Mouse (Mus musculus): ENCODE measurements around the gene Nudt2.

DNA sequence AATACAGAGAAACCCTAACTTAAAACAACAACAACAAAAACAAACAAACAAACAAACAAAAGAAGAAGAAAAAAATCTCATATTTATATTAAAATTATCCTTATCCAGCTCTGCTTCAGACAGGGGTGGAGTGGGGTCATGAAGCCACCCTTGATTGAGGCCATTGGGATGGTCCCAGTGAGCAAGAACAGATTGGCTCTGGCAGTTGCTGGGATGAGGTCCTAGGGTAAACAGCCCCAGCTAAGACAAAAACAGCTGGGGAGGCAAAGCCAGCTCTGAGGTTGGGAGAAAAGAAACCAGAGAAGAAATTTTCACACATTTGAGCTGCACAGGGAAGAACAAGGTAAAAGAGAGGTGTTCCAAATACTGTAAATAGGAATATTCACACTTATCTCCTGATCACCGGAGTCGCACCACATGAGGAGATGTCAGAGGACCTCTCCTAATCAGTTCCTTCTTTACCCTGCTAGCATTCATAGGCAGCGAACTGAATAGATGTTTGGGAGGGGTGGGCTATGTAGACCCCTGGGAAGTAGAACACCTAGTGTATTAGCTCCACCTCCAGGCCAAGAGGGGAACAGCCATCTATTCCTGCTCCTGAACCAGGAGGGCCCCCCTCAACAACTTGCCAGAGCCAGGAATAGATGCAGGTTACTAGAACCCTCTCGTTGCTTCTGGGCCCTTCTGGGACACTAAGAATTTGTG lies 14.0 kb downstream of the Nudt2 start:
- TF ChIP-seq USF1 (IDR thresholded peaks at IDR 0.05; ENCODE audit: low read depth, low read length), result no peak
- TF ChIP-seq USF2 (conservative IDR thresholded peaks at IDR 0.05; ENCODE audit: low read depth, low read length), result no peak
- no peak for TF ChIP-seq IRF4 (IDR thresholded peaks at IDR 0.05; ENCODE audit: low read depth, low read length)
- no peak for TF ChIP-seq POLR2A (IDR thresholded peaks at IDR 0.05; ENCODE audit: low read depth, low read length)
- no peak; the same call in 1 of the 2 replicates for TF ChIP-seq RAD21 (IDR thresholded peaks at IDR 0.05; ENCODE audit: low read depth, low read length)
- peak in 1 of 2 experiments; percentile 38; a peak in 1 of 4 replicates for TF ChIP-seq CTCF (conservative IDR thresholded peaks at IDR 0.05 in 1 of 2, IDR thresholded peaks at IDR 0.05 in 1 of 2; ENCODE audit: low read depth in 2 of 2, low read length in 2 of 2)
- no peak for TF ChIP-seq MEF2A (IDR thresholded peaks at IDR 0.05; ENCODE audit: borderline replicate concordance, low read depth, low read length)
- TF ChIP-seq TCF12 (IDR thresholded peaks at IDR 0.05; ENCODE audit: low read depth, low read length), result no peak
- no peak for TF ChIP-seq GABPA (IDR thresholded peaks at IDR 0.05; ENCODE audit: insufficient replicate concordance, low read depth, low read length)
- no peak for TF ChIP-seq ZNF384 (IDR thresholded peaks at IDR 0.05; ENCODE audit: low read depth, low read length)
- no peak for TF ChIP-seq RCOR1 (conservative IDR thresholded peaks at IDR 0.05; ENCODE audit: low read depth, low read length)
